Mouse (Mus musculus): ENCODE data around the gene Erich6b. TPM values are rescaled to one million over a fixed set of nuclear protein-coding genes. Genes with fewer than 3 reads are reported as not detected.

Erich6b gene
- total RNA-seq, 2 experiments from 2014 or later = not detected

DNA sequence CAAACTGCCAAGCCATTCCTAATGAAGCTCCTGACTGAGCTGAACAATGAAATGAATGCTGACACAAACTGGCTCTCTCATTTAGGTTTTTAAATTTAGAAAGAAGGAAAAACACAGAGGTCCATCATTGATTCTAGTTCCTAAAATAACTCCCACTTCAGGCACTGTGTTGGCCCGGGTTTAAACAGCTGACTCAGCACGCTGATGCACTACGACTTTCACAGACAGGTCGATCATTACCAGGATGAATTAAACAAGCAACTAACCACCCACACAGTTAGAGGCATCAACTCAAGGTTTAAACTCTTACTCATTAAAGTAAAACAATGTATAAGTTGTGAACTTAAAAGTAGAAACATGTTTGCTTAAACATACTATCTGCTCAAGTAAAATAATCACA, 64.6 kb downstream of the Erich6b start:
- no peak for ATAC-seq (ENCODE audit: poor library complexity, severe bottlenecking)

- no peak for ATAC-seq (ENCODE audit: poor library complexity, severe bottlenecking)
These were observed 65.7 kb downstream of the Erich6b start for GRCm38 (mm10) chr14:75707771-75708170.

DNA sequence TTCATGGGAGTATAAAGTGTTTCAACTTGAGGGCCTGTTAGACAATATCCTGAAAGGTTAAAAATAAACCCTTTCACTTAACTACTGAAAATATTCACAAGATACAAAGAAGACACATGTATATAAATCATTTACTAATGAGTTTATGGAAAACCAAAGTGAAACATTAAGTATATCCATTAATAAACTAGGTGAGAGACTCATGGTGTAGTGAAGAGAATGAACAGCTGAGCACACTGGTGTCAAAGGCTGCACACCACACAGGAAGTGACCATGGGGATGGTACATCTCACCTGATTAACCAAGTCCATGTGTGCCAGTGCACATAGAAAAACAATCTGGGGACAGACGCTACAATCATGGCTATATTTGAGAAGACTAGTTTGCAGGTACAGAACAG, 66.9 kb downstream of the Erich6b start:
- no peak for ATAC-seq (ENCODE audit: poor library complexity, severe bottlenecking)

GRCm38 (mm10) chr14:75711731-75712130, 69.7 kb downstream of the Erich6b start:
- ATAC-seq (ENCODE audit: poor library complexity, severe bottlenecking) = no peak

DNA sequence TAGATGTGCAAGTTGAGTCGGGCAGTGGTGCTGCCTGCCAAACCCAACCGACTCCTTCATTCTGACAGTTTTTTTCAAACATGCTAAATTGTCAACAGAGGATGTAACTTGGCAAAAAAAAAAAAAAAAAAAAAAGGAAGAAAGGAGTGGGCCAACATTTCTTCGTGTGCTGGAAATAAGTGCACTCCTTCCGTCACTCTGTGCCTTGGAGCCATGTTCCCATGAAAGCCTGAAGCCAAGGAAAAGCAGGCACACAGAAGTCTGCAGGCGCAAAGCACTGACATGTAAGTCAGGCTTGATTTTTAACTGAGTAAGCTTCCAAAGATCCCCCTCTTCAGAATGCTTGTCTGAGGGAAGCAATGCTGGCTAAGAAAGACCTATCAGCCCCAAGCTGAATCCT, 70.6 kb downstream of the Erich6b start:
- no peak for ATAC-seq (ENCODE audit: poor library complexity, severe bottlenecking)

GRCm38 (mm10) chr14:75713661-75714060, 71.6 kb downstream of the Erich6b start:
- no peak for ATAC-seq (ENCODE audit: poor library complexity, severe bottlenecking)

DNA sequence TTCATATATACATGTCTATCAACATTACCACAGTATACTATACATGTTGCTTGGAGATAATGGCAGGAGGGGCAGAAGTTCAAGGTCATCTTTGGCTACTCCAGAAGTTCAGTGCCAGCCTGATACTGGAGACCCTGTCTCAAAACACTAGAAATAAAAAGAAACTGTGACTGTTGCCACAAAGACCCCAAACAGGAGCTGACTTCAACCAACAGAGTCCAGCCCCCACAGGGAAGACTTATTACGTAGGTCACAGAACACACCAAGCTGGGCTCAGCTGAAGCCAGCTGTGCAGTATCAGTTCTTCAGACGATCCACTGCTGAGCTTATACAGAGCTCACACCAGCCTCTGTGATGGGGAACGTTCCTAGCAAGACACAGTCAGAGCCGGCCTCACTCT, 74.4 kb downstream of the Erich6b start:
- ATAC-seq (ENCODE audit: poor library complexity, severe bottlenecking) = no peak

Other genes starting within 250 kb of the Erich6b start
- gene Siah3, start 186.3 kb upstream of the Erich6b start, total RNA-seq (2015) = not detected in 2 replicates
- not detected in 2 replicates for gene Siah3, start 186.3 kb upstream of the Erich6b start, total RNA-seq (2017)
- not detected in 2 replicates for gene Spert, start 49.1 kb upstream of the Erich6b start, total RNA-seq (2015)
- gene Spert, start 49.1 kb upstream of the Erich6b start, total RNA-seq (2017) = not detected in 2 replicates
- gene Cog3, start 112.3 kb downstream of the Erich6b start, total RNA-seq (2015) = 21.2 and 22.8 TPM in 2 replicates
- 24.1 and 24.5 TPM in 2 replicates for gene Cog3, start 112.3 kb downstream of the Erich6b start, total RNA-seq (2017)
- gene Slc25a30, start 144.8 kb downstream of the Erich6b start, total RNA-seq (2015) = 19.8 and 21.6 TPM in 2 replicates
- gene Slc25a30, start 144.8 kb downstream of the Erich6b start, total RNA-seq (2017) = 13.0 and 19.9 TPM in 2 replicates
- gene Tpt1, start 202.8 kb downstream of the Erich6b start, total RNA-seq (2015) = 5,508 and 5,947 TPM in 2 replicates
- gene Tpt1, start 202.8 kb downstream of the Erich6b start, total RNA-seq (2017) = 1,349 and 1,387 TPM in 2 replicates

Data from megakaryocyte, adult 5-6 weeks (primary cell).